Mouse (Mus musculus) adrenal gland, postnatal 36 days (tissue): Measurements from ENCODE around the gene Adprhl2. TPM values are rescaled to one million over a fixed set of nuclear protein-coding genes. Genes with fewer than 3 reads are reported as not detected.

Experiments used
- DNase-seq, 2 experiments: peaks; one replicate each; pipeline ENCODE4 v3.0.0; 2021; ENCODE audit warnings: mixed read lengths in 1 of 2
- total RNA-seq, 2 experiments: library from RNA; stranded (reverse); gene quantifications; 2 replicates each; pipeline ENCODE4 v1.2.3; 2021

Adprhl2 gene
- total RNA-seq, 2 experiments from 2014 or later: 31.2 to 34.2 TPM

GRCm38 (mm10) chr4:126306827-126307226 lies 14.7 kb downstream of the Adprhl2 start:
- no peak for DNase-seq

- DNase-seq: no peak
Measured at GRCm38 (mm10) chr4:126306058-126306457, 15.4 kb downstream of the Adprhl2 start.

DNA sequence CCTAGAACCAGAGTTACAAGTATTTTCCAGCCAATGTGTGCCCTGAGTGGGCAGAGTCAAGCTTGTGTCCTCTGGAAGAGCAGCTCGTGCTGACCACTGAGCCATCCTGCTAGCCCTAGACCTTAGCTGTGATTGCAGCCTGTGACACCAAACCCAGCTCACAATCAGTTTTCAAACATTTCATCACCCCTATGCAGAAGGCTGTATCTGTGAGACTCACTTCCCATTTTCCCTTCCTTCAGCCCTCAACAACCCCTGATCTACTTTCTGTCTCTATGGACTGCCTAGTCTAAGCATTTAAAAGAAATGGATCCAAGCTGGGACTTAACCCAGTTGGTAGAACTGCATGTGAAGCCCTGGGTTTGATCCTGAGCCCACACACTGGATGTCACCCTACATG lies 16.1 kb downstream of the Adprhl2 start:
- no peak for DNase-seq

DNA sequence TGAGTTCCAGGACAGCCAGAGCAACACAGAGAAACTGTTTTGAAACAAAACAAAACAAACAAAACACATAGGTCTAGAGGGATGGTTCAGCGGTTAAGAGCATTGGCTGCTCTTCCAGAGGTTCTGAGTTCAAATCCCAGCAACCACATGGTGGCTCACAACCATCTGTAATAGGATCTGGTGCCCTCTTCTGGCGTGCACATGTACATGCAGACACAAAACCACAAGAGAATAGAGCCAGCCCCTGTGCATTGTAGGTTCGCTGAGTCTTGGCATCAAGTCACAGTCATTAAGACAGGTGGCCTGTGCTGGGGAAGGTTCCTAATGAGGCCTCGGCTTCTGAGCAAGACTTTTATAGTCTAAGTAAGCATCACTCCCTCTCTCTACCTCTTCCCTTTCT lies 17.6 kb downstream of the Adprhl2 start:
- no peak for DNase-seq

GRCm38 (mm10) chr4:126301584-126302309 lies 19.8 kb downstream of the Adprhl2 start:
- DNase-seq: no peak

DNA sequence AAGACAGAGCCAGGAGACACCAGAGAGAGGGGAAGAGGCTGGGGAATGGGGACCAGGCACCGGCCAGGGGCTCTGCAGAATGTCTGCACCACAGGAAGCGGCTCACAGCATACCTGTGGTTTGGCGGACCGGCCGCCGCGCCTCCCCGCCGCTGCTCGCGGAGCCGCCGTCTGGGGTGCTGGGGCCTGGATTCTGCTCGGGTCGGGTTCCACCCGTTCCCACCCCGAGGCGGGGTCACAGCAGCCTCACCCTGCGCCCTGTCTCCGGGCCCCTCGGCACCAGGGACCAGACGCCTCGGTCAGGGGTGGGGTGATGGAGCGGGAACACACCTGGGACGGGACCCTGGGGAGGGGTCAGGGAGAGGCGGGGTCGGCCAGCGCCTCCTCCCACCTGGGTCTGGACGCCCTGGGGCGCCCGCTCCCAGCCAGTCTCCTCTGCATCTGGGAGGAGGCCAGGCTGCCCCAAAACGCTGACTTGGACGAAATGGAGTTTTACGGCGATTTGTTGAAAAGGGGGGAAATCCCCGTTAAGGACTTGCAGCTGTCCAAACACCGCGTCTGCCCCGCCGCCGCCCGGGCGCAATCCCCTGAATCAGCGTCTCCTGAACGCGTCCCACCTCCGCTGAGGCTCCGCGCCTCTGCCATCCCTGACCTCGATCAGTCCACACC lies 20.5 kb downstream of the Adprhl2 start:
- no peak for DNase-seq

DNA sequence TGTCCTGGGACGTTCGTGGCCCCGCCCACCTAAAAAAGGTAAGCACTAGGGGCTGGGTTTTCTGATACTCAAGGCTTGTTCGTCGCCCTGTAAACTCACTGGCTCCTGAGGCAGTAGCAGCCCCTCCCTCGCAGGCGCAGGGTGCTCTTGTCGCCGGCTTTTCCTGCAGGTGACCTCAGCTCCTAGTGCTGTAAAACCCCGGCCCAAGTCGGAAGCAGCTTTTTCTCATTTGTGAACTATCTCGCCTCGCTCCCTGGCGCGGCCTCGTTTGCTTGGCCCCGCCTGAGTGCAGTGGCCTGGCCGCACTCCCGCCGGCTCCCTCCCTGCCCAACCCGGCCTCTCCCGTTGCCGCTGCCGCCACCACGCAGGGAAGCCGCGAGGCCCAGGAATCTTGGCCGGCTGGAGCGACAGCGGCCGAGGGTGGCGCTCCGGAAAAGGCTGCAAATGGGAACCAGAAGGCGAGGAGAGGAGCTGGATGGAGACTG lies 24.8 kb downstream of the Adprhl2 start:
- peak; percentile 81 to 85 for DNase-seq

DNA sequence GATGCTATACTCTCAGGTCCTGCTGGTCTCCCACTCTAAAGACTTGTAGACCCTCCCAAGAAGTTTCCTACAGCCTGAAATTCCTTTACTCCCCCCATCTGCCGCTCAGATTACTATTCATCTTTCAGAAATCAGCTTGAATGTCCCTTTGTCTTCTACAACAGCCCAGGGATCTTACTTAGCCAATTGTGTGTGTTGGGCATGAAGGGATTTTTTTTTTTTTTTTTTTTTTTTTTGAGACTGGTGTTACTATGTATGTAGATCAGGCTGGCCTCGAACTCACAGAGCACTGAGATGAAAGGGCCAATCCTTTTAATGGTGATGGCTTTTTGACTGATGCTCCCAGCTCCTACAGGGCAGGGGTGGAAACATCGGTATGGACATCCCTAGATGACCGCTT lies 25.6 kb downstream of the Adprhl2 start:
- DNase-seq: no peak

GRCm38 (mm10) chr4:126295152-126295551 lies 26.4 kb downstream of the Adprhl2 start:
- no peak for DNase-seq

DNA sequence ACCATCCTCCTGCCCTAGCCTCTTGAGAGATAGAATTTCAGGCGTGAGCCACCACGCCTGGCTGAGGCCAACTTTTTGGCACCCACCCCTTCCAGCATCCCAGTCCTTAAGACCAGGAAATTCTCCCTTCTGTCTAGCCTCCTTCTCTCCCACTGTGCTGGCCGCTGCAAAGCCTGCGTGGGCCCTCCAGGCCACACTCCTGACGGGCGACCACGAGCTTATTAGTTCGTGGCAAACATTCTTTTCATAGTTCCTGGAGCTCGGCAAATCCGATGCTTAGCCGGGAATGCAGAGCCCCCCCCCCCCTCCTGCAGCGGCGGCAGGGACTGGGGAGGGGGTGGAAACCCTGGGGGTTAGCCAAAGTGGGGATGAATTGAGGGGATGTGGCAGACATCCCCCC lies 30.3 kb downstream of the Adprhl2 start:
- no peak for DNase-seq

GRCm38 (mm10) chr4:126290314-126290713 lies 31.2 kb downstream of the Adprhl2 start:
- no peak for DNase-seq

DNA sequence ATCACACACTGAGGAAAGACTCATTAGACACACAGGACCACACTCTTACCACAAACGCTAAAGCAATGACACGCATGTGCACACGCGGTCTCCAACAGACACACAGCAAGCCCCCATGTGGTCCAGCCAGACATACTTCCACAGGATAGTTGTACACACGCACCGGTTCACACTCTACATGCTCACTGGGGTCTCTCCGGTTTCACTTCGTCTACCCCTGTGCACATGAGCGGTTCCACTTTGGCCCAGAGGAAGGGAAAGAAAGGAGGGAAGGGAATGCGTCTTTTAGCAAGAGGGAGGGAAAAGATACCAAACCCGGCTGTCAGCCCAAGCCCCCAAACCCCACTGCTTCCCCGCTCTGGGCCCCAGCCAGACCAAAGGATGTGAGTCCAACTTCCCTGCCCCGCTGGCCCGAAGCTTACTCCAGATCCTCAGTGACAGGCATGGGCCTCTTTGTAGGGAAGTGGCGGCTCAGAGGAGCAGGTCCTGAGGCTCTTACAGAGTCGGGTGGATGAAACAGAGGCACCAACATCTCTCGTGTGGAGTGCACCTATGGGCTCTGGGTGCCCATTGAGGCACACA lies 33.3 kb downstream of the Adprhl2 start:
- DNase-seq: no peak

DNA sequence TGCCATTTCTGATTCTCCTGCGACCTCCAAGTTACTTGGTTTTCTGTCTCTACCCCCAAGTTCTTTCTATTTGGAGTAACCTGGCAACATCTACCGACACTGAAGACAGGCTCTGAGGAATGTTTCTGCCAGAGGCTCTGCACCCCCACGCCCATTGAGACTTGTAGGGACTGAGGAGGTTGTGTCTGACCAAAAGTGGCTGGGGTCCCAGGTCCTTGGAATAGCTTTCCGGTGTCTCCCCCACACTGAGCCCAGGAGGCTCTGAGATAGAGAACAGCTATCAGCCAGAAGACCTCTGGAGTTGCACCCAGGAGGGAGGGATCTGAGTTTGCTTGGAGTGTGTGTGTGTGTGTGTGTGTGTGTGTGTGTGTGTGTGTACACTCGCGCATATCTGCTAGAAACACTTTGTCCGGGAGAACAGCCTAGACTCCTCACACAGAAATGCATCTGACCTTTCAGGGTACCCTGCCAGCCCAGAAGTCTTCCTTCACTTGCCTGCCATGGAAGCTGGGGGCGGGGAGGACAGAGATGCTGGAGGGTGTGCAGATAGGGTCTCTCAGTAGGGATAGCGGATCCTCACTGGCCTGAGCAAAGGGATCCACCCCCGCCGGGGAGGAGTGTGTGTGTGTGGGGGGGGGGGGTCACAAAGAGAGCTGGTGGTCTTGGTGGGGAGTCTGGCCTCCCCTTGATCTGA lies 34.1 kb downstream of the Adprhl2 start:
- no peak for DNase-seq

DNA sequence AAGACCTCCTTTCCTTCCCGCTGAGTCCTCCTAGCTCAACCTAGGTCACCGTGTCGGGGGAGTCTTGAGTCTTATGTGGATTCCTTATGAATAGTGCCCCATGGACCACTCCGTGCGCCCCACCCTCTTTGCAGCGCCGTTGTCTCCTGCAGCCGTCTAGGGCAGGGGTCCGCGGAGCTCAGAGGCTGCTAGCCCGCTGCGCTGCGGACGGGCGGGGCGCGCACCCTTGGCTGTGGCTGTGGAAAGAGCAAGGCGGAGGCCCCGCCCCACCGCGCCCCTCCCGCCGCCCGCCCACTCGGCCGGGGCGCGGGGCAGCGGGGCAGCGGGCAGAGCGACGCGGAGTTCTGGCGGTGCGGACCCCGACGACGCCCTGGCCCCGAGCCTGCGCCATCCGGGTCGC lies 35.0 kb downstream of the Adprhl2 start, which contains the start of gene Col8a2:
Gene Col8a2 (plus strand): TSS at position 302 of the 400 bp plus-strand sequence.
- peak; percentile 41 to 55 for DNase-seq

DNA sequence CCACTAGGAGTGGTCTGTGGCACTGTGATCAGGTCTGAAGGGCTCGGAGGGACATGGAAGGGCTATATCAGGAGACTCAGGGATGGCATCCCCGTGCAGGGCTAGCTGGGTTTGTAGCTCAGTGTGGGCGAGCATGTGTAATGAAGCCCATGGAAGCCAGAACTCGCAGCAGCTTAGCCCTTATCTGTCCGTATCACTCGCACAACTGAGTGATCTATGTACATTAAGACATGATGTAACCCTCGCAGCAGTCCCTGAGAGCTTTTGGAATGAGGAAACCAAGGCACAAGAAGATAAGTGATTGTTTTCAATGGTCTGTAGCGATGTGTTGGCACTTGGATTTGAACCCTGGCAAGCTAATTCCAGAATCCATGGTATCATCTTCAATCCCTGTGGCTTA lies 37.9 kb downstream of the Adprhl2 start:
- DNase-seq: no peak

- DNase-seq: no peak
Measured at GRCm38 (mm10) chr4:126281706-126282105, 39.8 kb downstream of the Adprhl2 start.

DNA sequence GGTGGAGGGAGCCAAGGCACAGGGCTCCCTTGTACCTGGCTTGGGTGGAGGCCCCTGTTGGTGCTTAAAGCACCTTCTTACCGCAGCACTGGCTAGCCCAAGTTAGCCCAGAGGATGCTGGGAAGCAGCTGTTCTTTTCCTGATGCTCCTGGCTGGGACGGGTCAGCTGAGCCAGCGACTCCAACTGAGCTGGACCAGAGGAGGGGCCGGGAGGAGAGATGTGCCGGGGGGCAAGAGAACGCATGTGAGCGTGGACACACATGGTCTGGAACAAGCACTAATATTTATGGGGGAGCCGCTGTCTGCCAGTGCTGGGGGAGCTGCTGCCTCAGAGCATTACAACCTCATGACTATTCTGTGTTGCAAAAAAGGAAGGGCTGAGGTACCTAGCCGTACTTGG lies 42.5 kb downstream of the Adprhl2 start:
- DNase-seq: no peak

DNA sequence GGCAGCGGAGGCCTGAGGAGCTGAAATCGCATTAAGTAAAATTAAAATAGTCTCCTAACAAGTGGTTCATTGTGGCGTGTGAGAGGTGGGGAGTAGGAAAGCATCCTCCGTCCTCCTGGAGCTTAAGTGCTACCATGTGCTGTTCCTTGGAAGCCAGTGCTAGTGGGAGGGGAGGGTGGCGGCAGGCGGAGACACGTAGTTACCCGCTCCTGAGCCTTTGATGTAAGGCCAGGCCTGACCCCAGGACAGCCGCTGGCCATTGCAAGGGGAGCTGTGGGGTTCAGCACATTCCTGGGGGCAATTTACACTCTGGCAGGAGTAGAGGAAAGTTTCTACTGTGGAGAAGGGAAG lies 43.0 kb downstream of the Adprhl2 start:
- DNase-seq: no peak

DNA sequence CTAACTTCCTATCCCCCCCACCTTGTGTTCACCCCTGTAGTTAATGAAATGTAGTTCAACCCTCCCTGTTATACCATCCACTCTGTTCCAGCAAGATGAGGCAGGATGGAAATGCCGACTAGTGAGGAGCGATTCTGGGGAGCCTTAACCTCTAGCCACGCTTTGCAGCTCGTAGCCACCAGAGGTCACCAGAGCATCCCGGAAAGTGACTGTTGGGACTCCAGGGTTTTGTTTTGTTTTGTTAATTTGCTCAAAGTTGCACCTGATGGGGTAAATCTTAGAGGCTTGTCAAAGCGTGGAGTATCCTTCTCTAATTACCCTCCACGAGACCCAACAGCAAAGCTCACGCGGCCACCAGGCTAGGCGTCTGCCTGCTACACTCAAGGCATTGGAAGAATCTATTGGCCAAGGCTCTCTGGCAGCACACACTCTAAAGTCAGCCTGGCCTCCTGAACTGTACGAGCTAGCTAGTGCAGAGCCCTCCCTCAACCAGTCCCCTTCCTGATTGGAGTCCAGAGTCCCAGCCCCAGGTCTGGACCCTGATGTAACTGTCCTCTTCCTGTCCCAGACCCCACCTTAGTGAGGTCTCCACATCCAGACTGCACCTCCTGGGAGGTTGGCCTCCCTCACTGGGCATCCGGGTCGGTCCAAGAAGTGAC lies 43.5 kb downstream of the Adprhl2 start:
- peak; percentile 61 to 69 for DNase-seq

GRCm38 (mm10) chr4:126275681-126276131 lies 45.8 kb downstream of the Adprhl2 start:
- DNase-seq: peak; percentile 60 to 72

DNA sequence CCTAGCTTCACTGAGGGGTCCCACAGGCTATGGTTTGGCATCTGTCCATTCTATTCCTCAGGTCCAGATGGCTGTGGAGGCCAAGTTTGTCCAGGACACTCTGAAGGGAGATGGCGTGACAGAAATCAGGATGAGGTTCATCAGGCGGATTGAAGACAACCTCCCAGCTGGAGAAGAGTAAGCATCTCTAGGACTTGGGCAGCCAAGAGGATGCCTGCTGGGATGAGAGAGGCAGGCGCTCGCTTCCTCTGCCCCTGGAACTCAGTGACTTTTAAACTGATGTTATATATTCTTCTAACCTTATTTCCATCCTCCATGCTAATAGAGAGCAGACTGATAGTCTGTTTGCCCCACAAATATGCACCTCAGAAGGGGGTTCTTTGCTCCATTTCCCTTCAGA lies 46.4 kb downstream of the Adprhl2 start:
- DNase-seq: no peak

- no peak for DNase-seq
Measured at GRCm38 (mm10) chr4:126273753-126274152, 47.8 kb downstream of the Adprhl2 start.
